Mouse (Mus musculus) brain, embryonic 18.5 days (tissue): ENCODE data around the gene Ndrg3.
"Not testable (repeated sequence)": the region's sequence is repeated elsewhere in the genome, so short reads cannot be mapped to it uniquely, and the experiment has no call there.

Experiments used
- DNase-seq: peaks from one replicate; pipeline ENCODE4 v3.0.0-alpha.2; 2012; ENCODE audit warnings: low read depth, low spot score

Gene Ndrg3

DNA sequence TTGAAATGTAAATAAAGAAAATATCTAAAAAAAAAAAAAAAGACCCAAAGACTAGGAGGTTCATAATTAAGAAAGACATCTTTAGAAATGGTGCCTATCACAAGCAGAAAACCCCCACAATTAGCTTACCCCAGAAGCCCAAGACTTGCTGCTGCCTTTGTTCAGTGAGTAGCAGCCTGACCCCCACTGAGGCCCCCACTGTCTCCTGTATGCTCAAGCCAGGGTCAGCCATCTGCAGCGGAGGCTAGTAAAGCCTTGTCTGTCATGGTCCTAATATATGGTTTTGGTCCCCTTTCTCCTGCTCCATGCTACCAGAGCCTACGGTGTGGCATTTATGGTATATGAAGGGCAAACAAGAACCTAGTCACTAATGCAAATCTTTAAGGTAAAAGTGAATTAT is 90.5 kb downstream of the Ndrg3 start:
- no peak for DNase-seq

DNA sequence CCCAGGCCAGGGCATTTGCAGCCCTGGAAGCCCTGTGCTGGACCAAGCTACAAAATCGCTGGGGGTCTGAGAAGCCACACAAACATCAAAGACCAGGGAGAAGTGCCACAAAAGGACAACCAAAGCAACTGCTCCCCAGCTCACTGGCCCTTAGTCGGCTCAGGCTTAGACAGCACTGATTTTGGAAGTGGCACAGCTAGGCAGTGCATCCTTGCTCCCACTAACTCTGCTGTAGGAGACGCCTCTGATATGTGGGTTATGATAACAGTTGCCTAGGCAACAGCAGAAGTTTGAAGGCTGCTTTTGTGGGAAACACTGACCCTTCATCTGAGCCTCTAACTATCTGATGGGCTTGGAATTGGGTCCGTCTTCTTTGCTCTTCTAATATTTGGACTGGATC is 92.7 kb downstream of the Ndrg3 start:
- no peak for DNase-seq

DNA sequence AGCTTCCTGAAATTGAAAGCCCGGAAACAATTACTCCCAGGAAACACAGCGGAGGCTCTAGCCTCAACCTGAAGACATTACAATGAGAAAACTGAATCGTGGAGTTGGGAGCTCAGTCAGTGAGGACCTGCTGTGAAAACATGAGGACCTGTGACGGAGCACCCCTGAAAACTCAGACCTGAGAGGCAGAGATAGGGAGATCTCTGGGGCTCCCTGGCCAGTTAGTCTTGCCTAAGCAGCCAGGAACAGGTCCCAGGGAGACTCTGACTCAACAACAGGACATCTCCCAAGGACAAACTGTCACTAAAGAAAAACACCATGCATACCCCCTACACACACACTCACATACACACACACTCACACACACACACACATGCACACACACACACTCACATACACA is 93.5 kb downstream of the Ndrg3 start:
- no peak for DNase-seq

- DNase-seq: no peak
Observed at GRCm38 (mm10) chr2:156897034-156897433, 94.8 kb downstream of the Ndrg3 start.

DNA sequence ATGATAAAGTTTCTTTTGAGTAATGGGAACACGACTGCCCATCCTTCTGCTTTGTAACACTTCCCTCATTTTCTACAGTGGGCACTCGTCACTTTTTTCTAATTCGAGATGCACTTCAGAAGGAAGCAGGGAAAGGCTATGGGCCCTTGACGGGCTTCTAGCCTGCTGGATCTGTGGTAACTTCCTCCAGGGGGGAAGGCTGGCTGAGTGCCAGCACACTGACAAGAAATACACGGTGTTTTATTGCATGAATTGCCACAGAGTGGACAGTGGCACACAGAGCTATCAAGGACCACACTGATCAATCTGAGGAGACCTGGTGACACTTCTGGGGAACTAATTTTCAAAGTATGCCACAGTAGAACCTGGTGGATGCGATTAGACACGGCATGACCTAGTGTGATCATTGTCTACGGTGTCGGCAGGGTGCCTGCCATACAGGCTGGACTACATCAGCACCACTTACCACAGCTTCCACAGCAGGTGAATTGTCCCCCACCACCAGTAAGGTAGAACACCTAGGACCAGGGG is 95.4 kb downstream of the Ndrg3 start:
- DNase-seq: no peak

- no peak for DNase-seq
Observed at GRCm38 (mm10) chr2:156894496-156895265, 97.2 kb downstream of the Ndrg3 start.

DNA sequence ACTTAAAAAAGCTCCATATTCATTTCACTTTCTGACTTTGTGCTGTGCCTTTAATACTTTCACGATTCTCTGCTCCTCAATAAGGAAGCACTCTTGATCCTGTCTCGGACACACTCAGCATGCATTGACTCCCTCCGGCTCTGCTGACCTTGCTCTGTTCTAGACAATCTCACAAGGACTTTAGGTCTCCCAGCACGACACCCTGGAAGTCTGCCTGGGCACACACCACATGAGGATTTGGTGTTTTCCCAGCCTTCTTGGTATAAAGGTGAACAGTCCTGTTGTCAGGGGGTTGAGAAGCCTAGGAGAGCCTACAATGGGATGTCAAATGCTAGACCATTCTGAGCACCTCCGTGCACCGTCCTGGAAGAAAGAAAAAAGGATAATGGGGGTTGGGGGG is 99.0 kb downstream of the Ndrg3 start:
- no peak for DNase-seq

GRCm38 (mm10) chr2:156892240-156892639 is 99.6 kb downstream of the Ndrg3 start:
- no peak for DNase-seq

GRCm38 (mm10) chr2:156888490-156888889 is 103.4 kb downstream of the Ndrg3 start:
- no peak for DNase-seq

GRCm38 (mm10) chr2:156887017-156887416 is 104.8 kb downstream of the Ndrg3 start, which contains the start of gene Sla2:
Sla2 (minus strand) TSS chr2:156887192.
- DNase-seq: no peak

GRCm38 (mm10) chr2:156886084-156886631 is 105.7 kb downstream of the Ndrg3 start:
- no peak for DNase-seq

DNA sequence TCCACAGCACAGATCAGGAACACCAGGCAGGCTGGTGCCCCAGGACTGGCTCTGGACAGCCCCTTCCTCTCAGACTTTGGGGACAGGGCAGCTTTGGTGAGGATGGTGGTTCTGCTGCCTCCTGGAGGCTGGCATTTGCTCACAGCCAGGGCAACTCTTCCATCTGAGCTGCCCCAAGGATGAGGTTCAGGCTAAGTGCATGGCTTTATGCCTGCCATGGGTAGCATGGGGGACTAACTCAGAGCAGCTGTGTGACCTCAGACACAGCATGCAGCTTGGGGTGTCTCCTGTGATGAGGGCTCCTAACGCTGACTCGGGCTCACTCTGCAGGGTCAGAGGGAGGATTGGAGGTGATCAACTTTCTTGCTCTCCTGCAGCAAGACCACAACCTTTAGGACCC is 106.2 kb downstream of the Ndrg3 start:
- not testable (repeated sequence) for DNase-seq

GRCm38 (mm10) chr2:156884396-156885211 is 107.3 kb downstream of the Ndrg3 start:
- DNase-seq: no peak

DNA sequence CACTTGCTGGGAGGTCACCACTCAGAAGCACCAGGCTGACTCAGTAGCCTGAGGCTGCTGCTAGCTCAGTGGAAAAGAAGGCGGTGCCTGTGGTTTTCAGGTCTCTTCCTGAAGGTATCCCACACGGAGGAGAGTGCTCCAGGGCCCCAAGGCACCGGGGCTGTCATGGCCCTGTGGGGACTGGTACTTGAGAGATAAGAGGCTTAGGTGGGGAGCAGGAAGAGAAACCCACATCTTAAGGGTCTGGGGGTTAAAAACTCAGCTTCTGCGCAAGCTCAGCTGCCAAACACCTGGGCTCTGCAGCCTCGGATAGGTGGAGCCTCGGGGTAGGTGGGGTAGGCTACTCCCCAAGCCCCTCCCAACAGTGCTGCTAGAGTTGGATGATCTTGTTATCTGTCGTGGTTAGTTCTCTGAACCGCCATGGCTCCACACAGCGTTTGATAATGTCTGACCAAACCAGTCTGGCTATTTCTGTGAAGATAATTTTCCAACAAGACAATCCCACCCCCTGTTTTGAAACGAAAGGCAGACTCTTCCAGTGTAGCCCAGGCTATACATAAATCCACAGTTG is 109.3 kb downstream of the Ndrg3 start:
- DNase-seq: no peak

GRCm38 (mm10) chr2:156879541-156879940 is 112.3 kb downstream of the Ndrg3 start:
- DNase-seq: no peak

GRCm38 (mm10) chr2:156877726-156878125 is 114.1 kb downstream of the Ndrg3 start:
- DNase-seq: no peak
